Mouse (Mus musculus): ENCODE measurements around the gene Ptrh1. TPM values are rescaled to one million over a fixed set of nuclear protein-coding genes. Genes with fewer than 3 reads are reported as not detected.

Gene Ptrh1
- 5.3 and 5.6 TPM in 2 replicates for polyA plus RNA-seq (2016; fragmentation: Nextera tagmentation; extraction: Ambion mirVana)

DNA sequence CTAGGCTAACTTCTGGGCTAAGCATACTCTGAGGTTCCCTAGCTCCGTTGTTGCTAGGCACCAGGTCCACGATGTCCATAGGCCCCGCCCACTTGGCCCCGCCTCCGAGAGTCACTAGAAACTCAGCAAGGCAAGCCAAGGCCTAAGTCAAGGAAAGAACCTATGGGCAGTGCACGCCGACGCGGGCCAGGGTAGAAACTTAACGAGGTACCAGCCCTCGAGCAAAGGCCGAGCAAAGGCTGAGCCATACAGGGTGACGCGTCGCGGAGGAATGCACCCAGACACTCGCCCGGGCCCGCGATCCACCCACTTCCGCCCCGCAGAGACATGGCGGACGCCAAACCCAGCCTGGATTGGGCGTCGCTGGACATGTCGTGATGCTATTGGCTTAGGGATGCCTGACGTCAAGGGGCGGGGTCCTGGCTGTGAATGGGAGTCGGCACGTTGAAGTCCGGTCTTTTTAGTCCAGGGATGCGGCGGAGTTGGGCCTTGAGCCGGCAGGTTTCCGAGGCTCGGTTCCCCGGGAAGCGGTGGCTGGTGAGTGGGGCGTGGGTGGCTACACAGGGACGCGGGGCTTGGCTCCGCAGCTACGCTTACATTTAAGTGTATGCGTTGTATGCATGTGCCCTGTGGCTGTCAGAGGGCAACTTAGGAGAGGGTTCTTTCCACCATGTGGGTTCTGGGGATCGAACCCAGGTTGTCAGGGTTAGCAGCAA is at the start of gene Ptrh1, which contains the start of gene Ttc16:
Gene Ptrh1, plus strand, starts transcription at position 428 of the 716 bp plus-strand sequence.
Gene Ttc16, minus strand, starts transcription at position 275 of the 716 bp plus-strand sequence.
- under 1% methylated on average over 46 of the region's 46 CpGs for WGBS
- H3K36me3 ChIP-seq, result no peaks in the 10 kb centered on the region
- H3K27ac ChIP-seq, result peak within 1 kb of the TSS; percentile 79

GRCm38 (mm10) chr2:32727435-32727834 is 48.2 kb upstream of the Ptrh1 start:
- WGBS, result 0% methylated on average over 16 of the region's 16 CpGs
- peaks cover 53% of the 10 kb centered on the region for H3K4me1 ChIP-seq
- H3K9me3 ChIP-seq (replicated peaks), result no peaks in the 10 kb centered on the region
- H3K4me3 ChIP-seq, result peak overlapping the region; percentile 52
- DNase-seq (ENCODE audit: low spot score), result peak; percentile 90
- no peaks in the 10 kb centered on the region for H3K36me3 ChIP-seq
- H3K27ac ChIP-seq, result peak overlapping the region; percentile 81
- no peaks in the 10 kb centered on the region for H3K27me3 ChIP-seq (ENCODE audit: low read depth, poor library complexity, severe bottlenecking)

More for the DNA sequence above, at the start of gene Ptrh1, which contains the start of gene Ttc16:
- Histone ChIP-seq H3K9me3 (replicated peaks) (no peaks in the 10 kb centered on the region), H3K27me3 (ENCODE audit: low read depth, poor library complexity, severe bottlenecking) (peaks cover 13% of the 10 kb centered on the region), H3K4me3 (peak within 1 kb of the TSS; percentile 66), H3K4me1 (peaks cover 31% of the 10 kb centered on the region)
- peak; percentile 98 for DNase-seq (ENCODE audit: low spot score)

DNA sequence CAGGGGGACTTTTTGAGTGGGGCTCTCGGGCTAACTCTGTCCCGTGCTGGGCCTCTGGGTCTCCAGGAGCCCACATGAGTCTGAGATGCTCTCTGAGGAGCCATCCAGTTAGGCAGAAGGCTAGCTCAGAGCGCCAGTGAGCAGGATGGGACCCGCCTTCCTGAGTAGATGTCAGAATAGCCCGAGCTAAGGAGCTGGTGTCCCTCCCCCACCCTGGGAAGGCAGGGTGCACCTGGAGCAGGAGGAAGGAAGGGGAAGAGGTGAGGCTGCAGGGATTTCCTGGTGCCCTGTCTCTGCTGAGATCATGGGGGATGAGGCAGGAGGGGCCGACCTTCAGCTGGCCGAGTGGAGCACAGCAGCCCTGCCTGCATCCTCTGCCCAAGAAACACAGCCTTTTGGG is 47.1 kb upstream of the Ptrh1 start:
- H3K27me3 ChIP-seq (ENCODE audit: low read depth, poor library complexity, severe bottlenecking), result no peaks in the 10 kb centered on the region
- WGBS, result 48% methylated on average over 7 of the region's 7 CpGs
- DNase-seq (ENCODE audit: low spot score), result no peak
- H3K36me3 ChIP-seq, result no peaks in the 10 kb centered on the region
- peak overlapping the region; percentile 81 for H3K27ac ChIP-seq
- H3K4me3 ChIP-seq, result peak overlapping the region; percentile 52
- H3K9me3 ChIP-seq (replicated peaks), result no peaks in the 10 kb centered on the region
- H3K4me1 ChIP-seq, result peaks cover 57% of the 10 kb centered on the region

- no peak for DNase-seq (ENCODE audit: low spot score)
- Histone ChIP-seq H3K27ac (peak overlapping the region; percentile 82), H3K4me3 (no peak overlapping the region), H3K27me3 (ENCODE audit: low read depth, poor library complexity, severe bottlenecking) (no peaks in the 10 kb centered on the region), H3K9me3 (replicated peaks) (no peaks in the 10 kb centered on the region), H3K4me1 (peaks cover 63% of the 10 kb centered on the region), H3K36me3 (no peaks in the 10 kb centered on the region)
- WGBS, result 42% methylated on average over 4 of the region's 4 CpGs
Observed at GRCm38 (mm10) chr2:32729547-32729946, 46.0 kb upstream of the Ptrh1 start.

- DNase-seq (ENCODE audit: low spot score), result peak; percentile 85
- WGBS, result 12% methylated on average over 11 of the region's 11 CpGs
- Histone ChIP-seq H3K27me3 (ENCODE audit: low read depth, poor library complexity, severe bottlenecking) (no peaks in the 10 kb centered on the region), H3K9me3 (replicated peaks) (no peaks in the 10 kb centered on the region), H3K4me1 (peaks cover 75% of the 10 kb centered on the region), H3K27ac (peak overlapping the region; percentile 82), H3K36me3 (no peaks in the 10 kb centered on the region), H3K4me3 (peak overlapping the region; percentile 35)
Observed at GRCm38 (mm10) chr2:32730854-32731253, 44.7 kb upstream of the Ptrh1 start.

DNA sequence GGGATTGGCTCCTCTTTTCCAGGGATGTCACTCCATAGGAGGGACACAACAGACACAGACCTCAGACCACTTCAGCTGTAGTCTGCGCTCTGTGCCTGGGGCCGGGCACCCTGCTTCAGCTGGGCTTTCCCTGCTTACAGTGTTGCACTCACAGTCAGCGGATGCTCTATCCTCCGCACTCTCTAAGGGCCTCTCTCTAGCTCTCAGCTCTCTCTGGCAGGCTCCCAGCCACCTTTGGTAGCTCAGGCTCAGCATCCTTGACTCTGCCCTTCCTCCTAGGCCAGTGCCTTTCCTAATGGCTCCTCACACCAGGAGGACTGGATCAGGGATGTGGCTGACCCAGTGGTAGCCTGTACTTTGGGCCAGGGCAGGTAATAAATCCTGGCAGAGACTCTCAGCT is 43.7 kb upstream of the Ptrh1 start:
- 75% methylated on average over 4 of the region's 4 CpGs for whole genome bisulfite sequencing
- peaks cover 78% of the 10 kb centered on the region for H3K4me1 ChIP-seq
- DNase-seq (ENCODE audit: low spot score), result no peak
- H3K4me3 ChIP-seq, result 0 out of 2 replicates have a peak overlapping the region, but pooled peaks have one; percentile 9
- no peaks in the 10 kb centered on the region for H3K27me3 ChIP-seq (ENCODE audit: low read depth, poor library complexity, severe bottlenecking)
- peak overlapping the region; percentile 82 for H3K27ac ChIP-seq
- H3K9me3 ChIP-seq (replicated peaks), result no peaks in the 10 kb centered on the region
- H3K36me3 ChIP-seq, result no peaks in the 10 kb centered on the region

DNA sequence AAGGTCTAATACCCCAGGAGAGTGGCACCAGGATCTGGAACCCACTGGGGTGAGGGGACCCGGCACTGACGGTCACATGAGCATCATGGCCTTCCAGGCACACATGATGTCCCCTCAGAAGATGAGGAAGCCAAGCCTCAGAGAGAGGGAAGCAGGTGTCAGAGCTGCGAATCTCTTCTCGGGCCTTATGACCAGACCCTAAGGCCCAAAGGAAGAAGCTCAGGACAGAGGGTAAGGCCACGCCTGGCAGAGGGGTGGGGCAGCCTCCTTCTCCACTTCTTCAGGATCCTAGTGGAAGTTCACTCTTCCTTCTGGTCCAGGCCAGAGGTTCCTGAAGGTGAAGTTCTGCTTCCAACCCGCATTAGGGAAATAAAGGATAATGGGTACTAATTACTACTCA is 42.9 kb upstream of the Ptrh1 start:
- peak overlapping the region; percentile 57; the same call in 1 of the 2 replicates for H3K27ac ChIP-seq
- H3K27me3 ChIP-seq (ENCODE audit: low read depth, poor library complexity, severe bottlenecking), result 0 out of 2 replicates have a peak, but pooled peaks cover 4% of the 10 kb centered on the region
- no peak overlapping the region for H3K4me3 ChIP-seq
- peaks cover 70% of the 10 kb centered on the region for H3K4me1 ChIP-seq
- WGBS, result 80% methylated on average over 6 of the region's 6 CpGs
- DNase-seq (ENCODE audit: low spot score), result no peak
- no peaks in the 10 kb centered on the region for H3K36me3 ChIP-seq
- no peaks in the 10 kb centered on the region for H3K9me3 ChIP-seq (replicated peaks)

GRCm38 (mm10) chr2:32734480-32734879 is 41.1 kb upstream of the Ptrh1 start:
- no peak for DNase-seq (ENCODE audit: low spot score)
- Histone ChIP-seq H3K36me3 (no peaks in the 10 kb centered on the region), H3K4me3 (no peak overlapping the region), H3K4me1 (peaks cover 54% of the 10 kb centered on the region), H3K27ac (peak overlapping the region; percentile 66), H3K9me3 (replicated peaks) (no peaks in the 10 kb centered on the region), H3K27me3 (ENCODE audit: low read depth, poor library complexity, severe bottlenecking) (peaks cover 8% of the 10 kb centered on the region)
- 37% methylated on average over 4 of the region's 4 CpGs for WGBS

GRCm38 (mm10) chr2:32734933-32735332 is 40.7 kb upstream of the Ptrh1 start:
- Histone ChIP-seq H3K9me3 (replicated peaks) (no peaks in the 10 kb centered on the region), H3K36me3 (no peaks in the 10 kb centered on the region), H3K4me1 (peaks cover 50% of the 10 kb centered on the region), H3K27ac (peak overlapping the region; percentile 66), H3K27me3 (ENCODE audit: low read depth, poor library complexity, severe bottlenecking) (peaks cover 13% of the 10 kb centered on the region), H3K4me3 (no peak overlapping the region)
- DNase-seq (ENCODE audit: low spot score), result no peak
- 40% methylated on average over 4 of the region's 4 CpGs for whole genome bisulfite sequencing

GRCm38 (mm10) chr2:32736306-32736829 is 39.2 kb upstream of the Ptrh1 start:
- H3K27ac ChIP-seq, result no peak overlapping the region
- peaks cover 41% of the 10 kb centered on the region for H3K4me1 ChIP-seq
- H3K9me3 ChIP-seq (replicated peaks), result no peaks in the 10 kb centered on the region
- no peaks in the 10 kb centered on the region for H3K36me3 ChIP-seq
- H3K4me3 ChIP-seq, result no peak overlapping the region
- 51% methylated on average over 3 of the region's 3 CpGs for WGBS
- no peak for DNase-seq (ENCODE audit: low spot score)
- H3K27me3 ChIP-seq (ENCODE audit: low read depth, poor library complexity, severe bottlenecking), result peaks cover 27% of the 10 kb centered on the region

GRCm38 (mm10) chr2:32737008-32737407 is 38.6 kb upstream of the Ptrh1 start:
- Histone ChIP-seq H3K9me3 (replicated peaks) (no peaks in the 10 kb centered on the region), H3K4me3 (no peak overlapping the region), H3K4me1 (peaks cover 41% of the 10 kb centered on the region), H3K27me3 (ENCODE audit: low read depth, poor library complexity, severe bottlenecking) (peaks cover 34% of the 10 kb centered on the region), H3K36me3 (0 out of 2 replicates have a peak, but pooled peaks cover 2% of the 10 kb centered on the region), H3K27ac (peak overlapping the region; percentile 38; the same call in 1 of the 2 replicates)
- 67% methylated on average over 6 of the region's 6 CpGs for WGBS
- no peak for DNase-seq (ENCODE audit: low spot score)

DNA sequence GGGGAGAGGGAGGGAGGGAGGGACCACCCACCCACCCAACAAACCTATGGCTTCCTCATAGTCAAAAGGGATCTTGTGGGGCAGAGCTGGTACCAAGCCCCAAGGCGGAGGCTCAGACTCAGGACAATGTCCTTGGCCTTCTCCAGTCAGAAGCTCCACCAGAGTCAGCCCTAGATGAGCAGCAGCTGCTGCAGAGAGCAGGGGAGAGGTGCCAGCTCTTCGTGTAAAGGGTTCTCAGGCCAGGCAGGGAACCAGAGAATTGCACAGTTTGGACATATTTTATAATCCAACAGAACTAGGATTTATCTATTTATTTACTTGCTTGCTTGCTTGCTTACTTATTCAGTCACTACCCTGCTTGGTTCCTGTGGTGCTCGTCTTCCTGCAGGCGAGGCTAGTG is 36.3 kb upstream of the Ptrh1 start:
- Histone ChIP-seq H3K4me3 (no peak overlapping the region), H3K36me3 (0 out of 2 replicates have a peak, but pooled peaks cover 5% of the 10 kb centered on the region), H3K27ac (no peak overlapping the region), H3K27me3 (ENCODE audit: low read depth, poor library complexity, severe bottlenecking) (peaks cover 57% of the 10 kb centered on the region), H3K9me3 (replicated peaks) (no peaks in the 10 kb centered on the region), H3K4me1 (peaks cover 37% of the 10 kb centered on the region)
- no peak for DNase-seq (ENCODE audit: low spot score)
- 74% methylated on average over 4 of the region's 4 CpGs for WGBS

DNA sequence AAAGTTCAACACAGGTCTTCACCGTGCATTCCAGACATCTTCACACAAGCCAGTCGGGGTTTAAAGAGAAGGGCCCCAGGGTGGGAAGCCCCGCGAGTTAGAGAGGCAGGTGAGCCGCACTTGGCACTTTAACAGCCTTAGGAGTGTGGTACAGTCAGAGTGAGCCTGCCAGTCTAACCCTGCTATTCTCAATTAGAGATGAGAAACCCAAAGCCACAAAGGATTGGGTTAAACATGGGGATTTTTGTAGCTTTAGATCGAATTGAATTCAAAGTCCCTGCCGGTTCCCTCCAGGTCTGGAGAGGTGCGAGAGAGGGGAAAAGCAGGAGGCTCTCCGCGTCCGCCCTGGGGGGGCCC is 34.7 kb upstream of the Ptrh1 start, which contains the start of gene 6330409D20Rik:
Gene 6330409D20Rik, minus strand, starts transcription at position 101 of the 357 bp plus-strand sequence.
- 9% methylated on average over 11 of the region's 11 CpGs for WGBS
- Histone ChIP-seq H3K36me3 (peaks cover 11% of the 10 kb centered on the region), H3K27me3 (ENCODE audit: low read depth, poor library complexity, severe bottlenecking) (peaks cover 61% of the 10 kb centered on the region), H3K27ac (peak within 1 kb of the TSS; percentile 56; the same call in 1 of the 2 replicates), H3K4me3 (peak within 1 kb of the TSS; percentile 60), H3K4me1 (peaks cover 23% of the 10 kb centered on the region), H3K9me3 (replicated peaks) (no peaks in the 10 kb centered on the region)
- DNase-seq (ENCODE audit: low spot score), result no peak
